In the genomic region with DNA sequence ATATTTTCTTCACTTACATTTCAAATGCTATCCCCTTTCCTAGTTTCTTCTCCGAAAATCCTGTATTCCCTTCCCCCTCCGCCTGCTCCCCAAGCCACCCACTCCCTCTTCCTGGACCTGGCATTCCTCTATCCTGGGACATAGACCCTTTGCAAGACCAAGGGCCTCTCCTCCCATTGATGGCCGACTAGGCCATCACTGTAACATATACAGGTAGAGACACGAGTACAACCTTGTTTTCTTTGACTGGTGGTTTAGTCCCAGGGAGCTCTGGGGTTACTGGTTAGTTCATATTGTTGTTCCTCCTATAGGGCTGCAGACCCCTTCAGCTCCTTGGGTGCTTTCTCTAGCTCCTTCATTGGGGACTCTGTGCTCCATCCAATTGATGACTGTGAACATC, we compare ENCODE assay signal across 8 mouse cellular contexts. TPM values are rescaled to one million over a fixed set of nuclear protein-coding genes. Genes with fewer than 3 reads are reported as not detected.
A peak's percentile ranks its signal among the peaks of the same experiment; 100 is the strongest.
DNase-seq lines count a peak whose midpoint lies in the region; ATAC-seq and TF ChIP-seq lines count a peak whose summit lies in the region.
"Not testable (repeated sequence)": the region's sequence is repeated elsewhere in the genome, so short reads cannot be mapped to it uniquely, and the experiment has no call there.
"Had no signal": no experiment of that assay in that cellular context is flagged by ENCODE, and none has a peak within 500 bp of the region (broad histone marks: within the 10 kb centered on the region; RNA-seq: fewer than 3 reads in every experiment).

No protein-coding gene starts in this region.

- ATAC-seq in embryonic facial prominence, embryonic 12.5 days (ENCODE audit: insufficient number of reproducible peaks, insufficient read depth, low FRiP score, low TSS enrichment) = peak; percentile 64; the same call in 1 of the 2 replicates
- peak; percentile 37 for ATAC-seq in heart, embryonic 13.5 days (ENCODE audit: extremely low read depth, insufficient number of reproducible peaks, low FRiP score, low TSS enrichment)
- ATAC-seq in hindbrain, embryonic 13.5 days (ENCODE audit: low FRiP score) = 0 out of 2 replicates have a peak, but pooled peaks have one; percentile 54
- ATAC-seq in intestine, postnatal 0 days = 0 out of 2 replicates have a peak, but pooled peaks have one; percentile 41
- peak; percentile 74; the same call in 1 of the 2 replicates for ATAC-seq in liver, embryonic 11.5 days (replicated peaks; ENCODE audit: low FRiP score)
- ATAC-seq in liver, postnatal 0 days = peak; percentile 44; the same call in 1 of the 2 replicates
- 0 out of 2 replicates have a peak, but pooled peaks have one; percentile 48 for ATAC-seq in neural tube, embryonic 11.5 days (ENCODE audit: insufficient read depth, low FRiP score, low TSS enrichment)

- not testable (repeated sequence) for H3K27ac ChIP-seq in embryonic facial prominence, embryonic 12.5 days; heart, embryonic 13.5 days (replicated peaks); hindbrain, embryonic 13.5 days; intestine, postnatal 0 days (ENCODE audit: low read depth, low read length); liver, embryonic 11.5 days (ENCODE audit: low read depth, low read length); liver, postnatal 0 days (ENCODE audit: low read depth); neural tube, embryonic 11.5 days (ENCODE audit: low read depth, low read length)

- not testable (repeated sequence) for H3K4me3 ChIP-seq in embryonic facial prominence, embryonic 12.5 days; heart, embryonic 13.5 days; hindbrain, embryonic 13.5 days; intestine, postnatal 0 days (ENCODE audit: low read depth, low read length); liver, embryonic 11.5 days (ENCODE audit: low read depth, low read length); liver, postnatal 0 days (ENCODE audit: low read depth, low read length); neural tube, embryonic 11.5 days (ENCODE audit: low read depth, low read length)

- TF ChIP-seq CTCF in intestine, postnatal 0 days (IDR thresholded peaks at IDR 0.05; ENCODE audit: low read depth); liver, postnatal 0 days (IDR thresholded peaks at IDR 0.05; ENCODE audit: low read depth): not testable (repeated sequence)

- not testable (repeated sequence) for H3K4me1 ChIP-seq in embryonic facial prominence, embryonic 12.5 days; heart, embryonic 13.5 days; hindbrain, embryonic 13.5 days (replicated peaks); intestine, postnatal 0 days (replicated peaks; ENCODE audit: control insufficient read depth, insufficient read depth, low read length); liver, embryonic 11.5 days (replicated peaks; ENCODE audit: control insufficient read depth, insufficient read depth, low read length); liver, postnatal 0 days (ENCODE audit: insufficient read depth); neural tube, embryonic 11.5 days (ENCODE audit: control insufficient read depth, insufficient read depth, low read length)

- H3K27me3 ChIP-seq in embryonic facial prominence, embryonic 12.5 days; heart, embryonic 13.5 days (replicated peaks); hindbrain, embryonic 13.5 days; intestine, postnatal 0 days (replicated peaks; ENCODE audit: control insufficient read depth, insufficient read depth, low read length); liver, embryonic 11.5 days (replicated peaks; ENCODE audit: control insufficient read depth, insufficient read depth, low read length); liver, postnatal 0 days (ENCODE audit: insufficient read depth, low read length); neural tube, embryonic 11.5 days (ENCODE audit: control insufficient read depth, insufficient read depth, low read length): not testable (repeated sequence)

- not testable (repeated sequence) for DNase-seq in liver, embryonic 11.5 days (ENCODE audit: low spot score); liver, postnatal 0 days; neural tube, embryonic 11.5 days (ENCODE audit: low spot score)

- H3K36me3 ChIP-seq in embryonic facial prominence, embryonic 12.5 days; heart, embryonic 13.5 days; hindbrain, embryonic 13.5 days; intestine, postnatal 0 days (ENCODE audit: control insufficient read depth, insufficient read depth); liver, embryonic 11.5 days (ENCODE audit: control insufficient read depth, insufficient read depth, low read length); liver, postnatal 0 days (replicated peaks; ENCODE audit: insufficient read depth, low read length); neural tube, embryonic 11.5 days (ENCODE audit: control insufficient read depth, insufficient read depth, low read length): not testable (repeated sequence)

- not testable (repeated sequence) for H3K9ac ChIP-seq in embryonic facial prominence, embryonic 12.5 days; heart, embryonic 13.5 days; hindbrain, embryonic 13.5 days; intestine, postnatal 0 days (ENCODE audit: low read depth, low read length); liver, embryonic 11.5 days (ENCODE audit: low read depth, low read length); liver, postnatal 0 days (replicated peaks); neural tube, embryonic 11.5 days (ENCODE audit: low read length)

- WGBS in embryonic facial prominence, embryonic 12.5 days = 79% methylated on average over 4 of the region's 4 CpGs
- WGBS in heart, embryonic 13.5 days = 71% methylated on average over 4 of the region's 4 CpGs
- 76% methylated on average over 4 of the region's 4 CpGs for WGBS in hindbrain, embryonic 13.5 days
- WGBS in intestine, postnatal 0 days = 76% methylated on average over 4 of the region's 4 CpGs
- 74% methylated on average over 4 of the region's 4 CpGs for WGBS in liver, embryonic 11.5 days
- WGBS in liver, postnatal 0 days (ENCODE audit: insufficient replicate concordance) = 68% methylated on average over 4 of the region's 4 CpGs
- WGBS in neural tube, embryonic 11.5 days = 75% methylated on average over 4 of the region's 4 CpGs

- not testable (repeated sequence) for H3K9me3 ChIP-seq in embryonic facial prominence, embryonic 12.5 days; heart, embryonic 13.5 days; hindbrain, embryonic 13.5 days; intestine, postnatal 0 days (ENCODE audit: control insufficient read depth); liver, embryonic 11.5 days (ENCODE audit: control insufficient read depth, low read length); liver, postnatal 0 days (ENCODE audit: low read length); neural tube, embryonic 11.5 days (ENCODE audit: control insufficient read depth, low read length)

- TF ChIP-seq EP300 in liver, postnatal 0 days (IDR thresholded peaks at IDR 0.05; ENCODE audit: low read depth) = not testable (repeated sequence)

- not testable (repeated sequence) for H3K4me2 ChIP-seq in embryonic facial prominence, embryonic 12.5 days (replicated peaks); heart, embryonic 13.5 days; hindbrain, embryonic 13.5 days; intestine, postnatal 0 days (replicated peaks; ENCODE audit: low read depth); liver, embryonic 11.5 days; liver, postnatal 0 days (ENCODE audit: low read depth, low read length); neural tube, embryonic 11.5 days (ENCODE audit: low read depth)

RNA-seq across cellular contexts. Expression of a gene that starts 9.9 kb away (rescaled TPM):
- 8.0 TPM in 2 replicates for polyA plus RNA-seq in embryonic facial prominence, embryonic 12.5 days (2016; fragmentation: Nextera tagmentation; extraction: Ambion mirVana)
- polyA plus RNA-seq in heart, embryonic 13.5 days (2015; fragmentation: Nextera tagmentation; extraction: Ambion mirVana) = 5.2 and 5.6 TPM in 2 replicates
- 5.6 and 6.0 TPM in 2 replicates for polyA plus RNA-seq in hindbrain, embryonic 13.5 days (2015; fragmentation: Nextera tagmentation; extraction: Ambion mirVana)
- 9.1 and 9.9 TPM in 2 replicates for polyA plus RNA-seq in intestine, postnatal 0 days (2015; fragmentation: Nextera tagmentation; extraction: Ambion mirVana)
- polyA plus RNA-seq in liver, embryonic 11.5 days (2014; fragmentation: Nextera tagmentation; extraction: Ambion mirVana) = 15.8 and 16.1 TPM in 2 replicates
- 2.0 and 2.2 TPM in 2 replicates for polyA plus RNA-seq in liver, postnatal 0 days (2015; fragmentation: Nextera tagmentation; extraction: Ambion mirVana)
- 6.5 and 6.7 TPM in 2 replicates for polyA plus RNA-seq in neural tube, embryonic 11.5 days (2014; fragmentation: Nextera tagmentation; extraction: Ambion mirVana)
- polyA plus RNA-seq: small intestine, adult 2 months had no signal
